Mouse (Mus musculus) ovary, adult 18-20 months (tissue): ENCODE data around the gene Il18r1.

Experiments
- DNase-seq: peaks from one replicate; pipeline ENCODE4 v3.0.0; 2022; ENCODE audit warnings: low spot score, mixed read lengths

Il18r1 gene

DNA sequence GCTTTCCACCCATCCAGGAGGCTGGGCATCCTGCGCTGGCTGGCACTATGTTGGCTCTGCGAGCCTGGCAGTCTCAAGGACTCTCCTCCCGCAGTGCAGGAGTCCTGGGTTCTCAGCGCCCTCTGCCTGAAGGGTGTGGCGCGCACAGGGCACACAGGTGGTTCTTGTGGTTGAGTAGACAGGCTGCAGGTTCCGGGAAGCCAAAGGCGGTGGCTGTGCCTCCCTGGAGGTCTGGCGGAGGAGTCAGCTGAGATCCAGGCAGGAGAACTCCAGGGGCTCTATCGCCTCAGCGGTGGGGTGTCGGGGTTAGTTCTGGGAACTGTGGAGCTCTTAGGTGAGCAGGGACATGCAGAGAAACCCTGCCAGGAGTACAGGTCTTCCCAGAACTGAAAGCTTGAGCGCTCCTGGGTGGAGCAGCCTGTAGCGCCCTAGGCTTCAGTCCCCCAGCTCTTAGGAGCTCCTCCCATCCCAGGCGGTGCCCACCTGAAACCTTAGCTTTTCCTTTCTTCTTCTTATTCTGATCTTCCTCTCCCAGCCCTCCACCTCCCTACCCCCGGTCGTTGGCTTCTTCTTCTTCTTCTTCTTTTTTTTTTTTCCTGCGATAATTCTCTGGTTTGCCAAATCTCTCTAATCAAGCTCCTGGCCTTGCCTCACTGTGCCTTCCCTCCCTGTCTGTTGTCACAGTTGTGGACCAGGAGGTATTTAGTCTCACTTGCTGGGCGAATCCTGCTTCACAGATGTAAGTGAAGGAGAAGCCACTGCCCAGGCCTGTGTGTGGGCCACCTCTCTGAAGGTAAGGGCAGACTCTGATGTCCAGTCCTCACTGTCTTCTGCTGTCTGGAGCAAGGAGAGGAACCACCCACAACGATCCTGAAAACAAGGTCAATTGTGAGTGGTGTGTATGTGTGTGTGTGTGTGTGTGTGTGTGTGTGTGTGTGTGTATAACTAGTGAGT, at the start of gene Il18r1:
Gene Il18r1 (plus strand): TSS at position 76 of the 954 bp plus-strand sequence.
- DNase-seq: peak; percentile 17

DNA sequence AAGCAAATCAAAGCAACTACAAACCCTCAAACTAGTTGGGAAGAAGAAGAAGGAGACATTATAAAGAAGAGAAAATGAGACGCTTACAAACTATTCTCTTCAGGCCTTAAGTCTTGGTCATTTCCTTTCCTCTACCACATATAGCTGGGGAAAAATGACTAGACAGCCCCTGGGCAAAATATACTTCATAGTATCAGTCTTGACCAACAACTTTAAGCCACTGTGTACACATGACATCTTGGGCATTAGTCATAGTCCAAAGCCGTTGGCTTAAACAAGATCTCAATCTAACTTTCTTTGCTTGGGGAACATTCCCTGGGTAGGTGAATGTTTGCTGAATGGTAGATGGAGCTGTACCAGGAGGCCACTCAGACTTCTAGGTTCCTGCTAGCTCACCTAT, 48.3 kb upstream of the Il18r1 start:
- no peak for DNase-seq

DNA sequence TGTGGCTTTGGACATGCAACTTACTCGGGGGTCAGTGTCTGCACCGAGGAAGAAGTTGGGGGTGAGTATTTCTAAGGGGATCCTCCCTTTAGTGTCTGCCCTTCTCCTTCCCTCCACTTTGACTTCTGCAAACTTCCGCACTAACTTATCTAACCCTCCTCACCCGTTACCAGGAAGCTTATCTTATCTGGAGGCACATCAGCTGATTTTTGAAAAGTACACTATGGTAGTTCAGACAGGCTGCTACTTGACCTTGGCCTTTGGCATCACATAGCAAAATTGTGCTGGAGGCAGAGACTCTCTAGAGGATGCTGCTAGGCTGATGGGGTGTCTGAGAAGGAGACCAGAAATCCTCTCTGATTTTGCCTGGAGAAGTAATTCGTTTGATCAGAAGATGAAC, 46.8 kb upstream of the Il18r1 start:
- DNase-seq: no peak

DNA sequence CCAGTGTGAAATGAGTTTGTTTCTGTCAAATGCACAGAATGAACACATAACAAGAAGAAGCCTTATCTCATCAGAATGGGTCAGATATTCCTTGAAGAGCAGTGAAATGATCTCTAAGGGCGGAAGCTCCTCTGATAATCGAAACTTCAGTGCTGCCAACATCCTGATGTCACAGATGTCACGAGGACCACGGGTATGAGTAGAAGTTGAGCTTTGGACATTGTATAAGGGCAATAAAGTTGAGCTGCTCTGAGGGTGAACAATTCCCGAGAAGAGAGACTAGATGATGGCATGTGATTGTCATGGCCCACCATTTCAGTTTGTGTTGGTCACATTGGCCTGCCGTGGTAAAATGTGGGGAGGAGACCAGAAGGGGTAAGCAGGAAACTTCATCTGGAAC, 41.5 kb upstream of the Il18r1 start:
- DNase-seq: no peak

DNA sequence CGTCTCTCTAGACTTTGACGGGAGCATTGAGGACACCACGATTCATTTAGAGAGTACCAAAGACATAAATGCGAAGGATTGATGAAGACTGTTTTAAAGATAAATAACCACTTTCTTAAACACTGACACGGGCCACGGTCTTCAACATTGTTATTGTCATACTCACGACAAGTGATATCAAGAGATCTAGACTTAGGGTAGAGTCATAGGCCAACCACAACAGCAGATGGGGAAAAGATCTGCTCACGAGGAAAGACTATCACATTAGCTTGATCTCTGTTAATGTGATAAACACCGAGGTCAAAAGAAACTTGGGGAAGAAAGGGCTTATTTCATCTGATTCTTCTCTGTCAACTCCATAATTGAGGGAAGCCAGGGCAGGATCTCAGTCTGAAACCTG, 38.1 kb upstream of the Il18r1 start:
- no peak for DNase-seq

DNA sequence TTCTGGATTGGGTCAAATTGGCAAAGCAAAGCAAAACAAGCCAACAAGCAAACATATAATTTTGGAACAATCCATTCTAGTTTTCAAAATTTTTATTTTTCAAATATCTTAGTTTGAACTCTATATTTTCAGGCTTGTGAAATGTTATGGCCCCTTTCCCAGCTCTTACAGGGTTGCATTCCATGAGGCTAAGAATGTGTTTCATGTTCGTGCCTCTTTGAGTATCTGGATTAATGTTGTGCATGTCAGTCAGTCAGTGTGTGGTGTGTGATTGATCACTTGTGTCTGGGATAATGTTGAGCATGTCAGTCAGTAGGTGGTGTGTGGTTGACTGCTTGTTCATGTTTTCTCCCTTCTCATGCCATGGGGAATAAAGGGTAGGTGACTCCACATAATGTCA, 37.5 kb upstream of the Il18r1 start:
- no peak for DNase-seq

DNA sequence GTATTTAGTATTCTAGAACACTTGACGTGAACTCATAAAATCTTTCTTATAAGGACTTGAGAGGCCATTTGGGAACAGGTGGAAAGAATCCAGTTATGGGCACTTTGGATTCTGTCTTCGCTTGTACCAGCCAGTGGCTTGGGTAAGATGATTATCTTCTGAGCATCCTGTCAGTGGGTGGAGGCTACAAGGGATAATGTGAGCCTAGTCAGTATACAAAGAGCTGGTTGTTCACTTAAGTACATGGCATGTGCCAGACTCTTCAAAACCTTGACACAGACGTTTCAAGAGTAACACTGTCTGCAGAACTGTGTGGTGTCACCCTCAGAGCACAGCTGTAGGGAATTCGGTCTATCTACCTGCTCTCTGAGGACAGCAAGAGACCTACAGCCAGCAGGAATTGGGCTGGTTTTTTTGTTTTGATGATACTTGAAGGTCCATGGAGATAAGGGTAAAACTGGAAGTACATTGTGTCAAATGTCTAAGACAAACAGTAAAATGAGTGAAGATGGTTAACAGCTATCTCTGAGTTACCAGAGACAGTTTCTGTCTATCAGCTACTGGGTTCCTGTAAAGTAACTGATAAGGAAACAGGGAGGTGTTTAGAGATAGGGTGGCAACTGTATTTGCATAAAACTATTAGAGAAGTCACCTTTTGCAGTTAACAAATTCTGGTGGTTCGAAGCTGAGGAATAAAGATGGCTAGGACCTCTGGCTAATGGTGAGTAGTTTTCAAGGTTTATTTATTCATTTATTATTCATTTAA, 36.3 kb upstream of the Il18r1 start, which contains the start of gene Il1rl1:
Gene Il1rl1 (plus strand): TSS at position 661 of the 766 bp plus-strand sequence.
- DNase-seq: no peak

DNA sequence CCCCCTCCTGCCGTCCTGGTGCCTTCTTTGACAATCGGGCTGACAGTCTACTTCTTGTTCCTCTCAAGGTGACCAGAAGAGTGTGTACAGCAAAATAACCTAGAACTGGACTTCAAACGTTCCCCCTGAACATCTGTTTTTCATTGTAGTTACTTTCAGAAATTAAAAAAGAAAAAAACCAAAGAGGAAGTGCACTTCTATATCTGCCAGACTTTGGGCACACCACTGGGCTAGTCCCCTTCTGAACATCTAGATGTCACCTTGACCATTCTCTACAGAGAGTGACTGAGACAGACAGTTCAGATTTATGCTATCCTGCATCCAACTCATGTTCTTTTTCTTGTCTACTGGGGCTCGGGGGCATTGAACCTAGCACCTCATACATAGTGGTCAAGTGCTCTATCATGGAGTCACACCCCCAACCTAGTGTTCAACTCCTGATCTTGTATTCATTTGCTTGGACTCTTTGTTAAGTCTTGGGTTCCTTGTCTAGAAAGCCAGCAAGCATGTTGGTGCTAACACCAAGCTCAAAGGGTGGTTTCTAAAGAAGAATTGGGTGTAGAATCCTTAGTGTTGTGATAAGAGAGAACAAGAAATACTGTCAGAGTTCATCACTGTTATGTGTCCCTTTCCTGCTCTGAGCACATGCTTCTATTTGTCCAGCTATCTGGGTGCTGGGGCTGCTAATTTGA, 35.1 kb upstream of the Il18r1 start:
- no peak for DNase-seq

DNA sequence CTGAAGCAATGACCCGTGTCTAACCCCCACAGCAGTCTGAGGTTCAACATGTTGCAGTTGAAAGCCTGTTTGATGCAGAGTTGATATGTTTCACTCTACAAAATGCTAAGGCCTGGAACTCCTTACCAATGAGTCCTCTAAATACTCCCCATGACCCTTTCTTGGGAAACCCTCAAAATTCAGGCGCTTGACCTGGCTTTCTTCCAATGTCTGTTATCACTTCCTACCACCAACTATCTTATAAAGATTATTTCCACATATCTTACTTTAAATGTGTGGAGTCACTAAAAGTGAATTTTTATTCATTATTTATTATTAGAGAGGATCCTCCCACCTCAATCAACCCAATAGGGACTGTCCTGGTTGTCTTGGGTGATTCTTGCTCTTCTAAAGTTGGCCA, 33.2 kb upstream of the Il18r1 start:
- DNase-seq: no peak

DNA sequence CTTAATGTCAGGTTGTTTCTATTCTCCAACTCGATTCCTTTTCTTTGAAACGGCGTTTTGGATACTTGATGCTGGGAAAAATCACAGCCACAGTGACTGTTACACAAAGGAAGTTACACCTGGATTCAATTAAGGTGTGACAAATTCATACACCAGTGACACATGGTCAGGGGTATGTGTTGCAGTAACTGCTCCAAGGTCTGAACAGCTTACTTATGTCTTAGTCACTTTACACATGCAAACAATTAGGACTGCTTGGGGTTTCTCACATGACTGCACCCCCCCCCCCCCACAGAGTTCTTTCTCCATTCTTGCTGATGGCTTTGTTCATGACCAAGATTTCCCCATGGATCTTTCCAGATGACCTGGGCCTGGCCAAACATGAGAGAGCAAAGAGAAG, 29.4 kb upstream of the Il18r1 start:
- DNase-seq: no peak

DNA sequence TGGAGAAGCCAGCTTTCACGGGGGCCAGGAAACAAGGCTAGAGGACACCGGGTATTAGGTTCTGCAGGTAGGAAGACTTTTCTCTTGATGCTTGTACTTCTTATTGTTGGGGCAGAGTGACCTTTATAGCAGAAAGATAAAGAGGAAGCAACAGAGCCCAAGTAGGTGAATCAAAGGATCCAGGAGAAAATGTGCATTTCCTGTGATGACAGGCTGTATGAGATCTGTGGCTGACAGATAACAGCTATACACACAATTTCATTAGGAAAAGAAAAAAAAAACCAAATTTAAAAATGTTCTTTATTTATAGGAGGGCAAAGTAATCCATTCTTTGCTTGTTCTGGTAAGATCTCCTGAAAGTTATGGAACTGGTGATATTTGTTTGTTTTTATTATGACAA, 28.0 kb upstream of the Il18r1 start:
- no peak for DNase-seq

DNA sequence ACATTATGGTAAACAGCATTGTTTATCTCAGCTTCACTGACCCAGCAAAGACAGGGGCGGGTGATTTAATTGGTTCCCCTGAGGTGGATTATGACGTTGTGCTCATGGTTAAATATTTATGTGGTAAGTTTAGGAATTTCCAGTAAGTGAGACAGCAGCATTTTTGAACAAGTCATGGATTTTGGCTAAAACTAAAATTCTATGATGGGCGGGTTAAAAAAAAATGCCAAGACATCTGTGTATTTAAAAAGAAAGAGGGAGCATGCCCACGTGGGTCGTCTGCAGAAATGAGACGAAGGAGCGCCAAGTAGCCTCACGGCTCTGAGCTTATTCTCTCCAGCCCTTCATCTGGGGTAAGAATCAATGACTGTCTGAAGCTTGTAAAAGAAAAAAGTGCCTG, 25.8 kb upstream of the Il18r1 start:
- no peak for DNase-seq

DNA sequence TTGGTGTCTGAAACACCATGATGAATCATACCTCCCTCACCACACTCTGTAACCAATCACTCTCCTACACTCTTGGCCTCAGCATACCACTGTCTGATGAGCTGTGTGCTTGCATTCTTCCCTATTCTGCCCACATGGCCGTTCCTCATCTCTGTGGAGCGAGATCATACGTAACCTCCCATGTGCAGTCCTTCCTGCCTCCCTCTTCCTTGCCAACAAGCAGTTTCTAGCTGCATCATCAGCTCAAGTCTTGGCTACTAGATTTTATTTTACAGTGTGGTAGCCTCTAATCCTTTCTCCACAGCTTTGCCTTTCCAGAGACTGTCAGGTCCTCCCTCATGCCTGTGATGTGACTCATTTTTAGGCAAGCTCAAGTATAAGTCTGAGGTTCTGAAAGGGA, 20.6 kb upstream of the Il18r1 start:
- DNase-seq: no peak

DNA sequence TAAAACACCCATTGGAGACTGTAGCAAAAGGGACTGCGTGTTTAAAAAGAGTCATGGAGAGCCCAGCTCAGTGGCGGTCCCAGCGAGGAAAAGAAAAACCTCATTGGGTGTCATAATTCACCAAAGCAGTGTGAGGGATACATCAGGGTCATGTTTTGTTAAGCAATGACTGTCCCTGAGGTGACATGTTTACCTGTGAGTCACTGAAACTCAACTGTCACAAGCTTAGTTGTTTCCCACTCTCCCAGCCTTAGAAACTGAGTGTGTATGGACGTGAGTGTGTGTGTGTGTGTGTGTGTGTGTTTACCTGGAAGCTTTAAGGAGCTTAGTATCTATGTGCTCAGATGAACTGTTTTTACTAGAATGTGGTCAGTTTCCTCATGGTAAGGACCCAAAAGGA, 2.0 kb downstream of the Il18r1 start:
- no peak for DNase-seq

DNA sequence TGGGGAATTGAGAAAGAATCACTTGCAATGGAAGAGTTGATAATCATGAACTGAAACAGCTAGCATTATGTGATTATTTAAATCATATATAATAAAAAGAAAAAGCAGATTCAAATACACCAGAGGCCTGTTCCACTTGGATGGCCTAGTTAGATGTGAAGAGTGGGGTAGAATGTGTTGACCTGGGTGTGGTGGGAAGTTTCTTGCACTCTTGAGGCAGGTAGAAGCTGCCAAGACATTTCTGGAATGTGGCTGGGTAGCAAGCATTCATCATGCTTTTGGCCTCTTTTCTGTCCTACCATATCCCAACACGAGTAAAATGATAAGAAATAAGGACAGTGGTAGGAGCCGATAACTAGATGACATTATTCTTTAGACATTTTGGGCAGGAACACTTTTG, 3.5 kb downstream of the Il18r1 start:
- DNase-seq: no peak

DNA sequence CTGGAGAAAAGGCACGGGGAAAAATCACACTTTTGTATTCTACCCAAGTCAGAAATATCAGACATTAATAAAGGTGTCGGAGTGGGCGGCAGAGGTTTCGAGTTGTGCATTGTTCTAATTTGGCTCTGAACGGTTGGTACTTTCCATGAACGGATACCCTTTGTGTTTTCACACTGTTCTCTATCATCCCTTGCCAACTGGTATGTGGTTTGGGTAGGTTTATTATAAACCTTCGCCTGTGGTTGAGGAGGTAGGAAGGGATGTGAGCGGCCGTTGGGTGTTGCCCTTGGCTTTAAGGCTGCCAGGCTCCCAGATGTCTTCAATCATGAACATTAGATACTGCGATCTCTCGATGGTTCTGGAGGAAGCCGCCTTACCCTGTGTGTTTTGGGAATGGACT, 4.5 kb downstream of the Il18r1 start:
- DNase-seq: no peak

DNA sequence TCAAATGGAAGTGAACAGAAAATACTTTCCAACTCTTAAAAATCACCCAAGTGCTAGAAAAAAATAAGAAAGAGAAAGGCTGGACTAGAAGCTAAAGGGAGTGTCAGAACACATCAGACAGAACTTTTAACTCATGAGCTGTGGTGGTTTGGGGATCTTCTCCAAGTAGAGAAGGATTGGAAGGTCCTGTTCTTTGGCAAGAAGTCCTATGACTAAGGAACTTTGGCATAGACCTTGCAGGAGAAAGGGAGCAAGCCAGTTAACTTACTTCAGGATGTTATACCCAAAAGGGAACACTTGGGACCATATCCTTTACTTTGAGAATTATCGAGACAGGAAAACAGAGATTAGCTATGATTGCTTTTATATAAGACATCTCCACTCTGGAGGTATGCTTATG, 7.0 kb downstream of the Il18r1 start:
- no peak for DNase-seq

DNA sequence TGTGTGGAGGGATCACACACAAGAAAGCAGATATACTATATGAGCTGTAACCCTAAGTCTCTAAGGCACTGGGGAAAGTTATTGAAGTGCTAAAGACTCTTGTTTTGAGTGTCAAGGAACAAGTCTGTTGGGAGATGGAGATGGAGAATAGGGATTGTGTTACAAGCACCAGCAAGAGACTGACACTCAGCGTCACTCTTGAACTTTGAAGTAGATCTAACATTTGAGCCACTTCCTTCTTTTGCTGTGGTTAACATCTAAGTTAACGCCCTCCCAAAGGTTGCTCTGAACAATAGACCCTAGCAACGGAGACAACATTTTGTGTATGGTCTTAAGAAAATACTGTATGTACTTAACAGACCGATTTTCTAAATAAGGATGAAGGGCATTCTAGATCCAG, 8.3 kb downstream of the Il18r1 start:
- no peak for DNase-seq

DNA sequence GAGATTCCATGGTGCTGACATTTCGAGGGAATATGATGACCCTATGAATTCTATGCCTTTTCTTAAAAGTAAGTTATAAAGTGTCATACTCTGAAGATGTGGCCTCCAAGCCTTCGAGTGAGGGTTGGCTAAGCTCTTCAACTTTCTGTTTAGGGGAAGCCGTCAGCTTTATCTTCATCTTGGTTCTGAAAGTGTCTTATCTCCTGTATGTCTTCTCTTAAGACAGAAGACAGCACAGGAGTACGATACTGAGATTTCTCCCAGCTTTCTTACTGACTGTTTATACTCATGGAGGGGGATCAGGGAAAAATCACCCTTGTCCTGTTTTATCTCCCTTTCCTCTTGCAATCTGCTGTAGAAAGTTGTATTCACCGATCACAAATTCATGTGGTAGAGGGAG, 9.0 kb downstream of the Il18r1 start:
- DNase-seq: no peak

DNA sequence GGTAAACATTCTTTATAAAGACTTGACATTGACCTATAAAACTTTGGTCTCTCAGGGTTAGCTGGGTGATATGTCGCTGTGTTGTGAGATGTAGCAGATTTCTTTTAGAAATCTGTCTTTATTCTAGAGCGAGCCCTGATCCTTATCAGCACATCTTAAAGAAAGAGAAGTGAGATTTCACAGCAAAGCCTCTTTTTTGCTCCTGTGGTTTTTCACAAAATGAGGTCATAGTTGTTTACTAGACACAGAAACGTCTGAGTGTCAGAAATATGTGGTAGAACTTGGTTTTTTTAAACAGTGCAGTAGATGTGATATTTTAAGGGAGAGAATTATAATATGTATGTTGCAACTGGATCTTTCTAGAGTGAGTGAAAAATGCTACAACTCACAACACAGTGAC, 10.3 kb downstream of the Il18r1 start:
- no peak for DNase-seq

DNA sequence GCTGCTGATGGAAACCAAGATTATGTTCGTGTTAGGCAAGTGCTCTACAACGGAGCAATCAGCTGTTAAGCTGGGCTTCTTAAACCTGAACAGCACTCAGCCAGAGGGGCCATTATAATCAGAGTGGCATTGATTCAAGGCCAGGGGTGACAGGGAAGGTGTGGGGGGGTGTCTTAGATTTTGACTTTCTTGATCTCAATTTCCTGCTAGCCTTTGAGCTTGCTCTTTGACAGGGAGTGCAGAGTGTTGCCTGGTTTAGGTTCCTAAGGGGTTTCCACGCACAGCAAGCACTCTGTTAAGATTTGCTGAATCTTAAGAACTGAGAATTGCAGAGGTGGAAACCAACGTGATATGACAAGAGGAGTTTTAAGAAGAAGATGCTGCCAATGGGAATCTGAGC, 11.4 kb downstream of the Il18r1 start:
- DNase-seq: no peak

DNA sequence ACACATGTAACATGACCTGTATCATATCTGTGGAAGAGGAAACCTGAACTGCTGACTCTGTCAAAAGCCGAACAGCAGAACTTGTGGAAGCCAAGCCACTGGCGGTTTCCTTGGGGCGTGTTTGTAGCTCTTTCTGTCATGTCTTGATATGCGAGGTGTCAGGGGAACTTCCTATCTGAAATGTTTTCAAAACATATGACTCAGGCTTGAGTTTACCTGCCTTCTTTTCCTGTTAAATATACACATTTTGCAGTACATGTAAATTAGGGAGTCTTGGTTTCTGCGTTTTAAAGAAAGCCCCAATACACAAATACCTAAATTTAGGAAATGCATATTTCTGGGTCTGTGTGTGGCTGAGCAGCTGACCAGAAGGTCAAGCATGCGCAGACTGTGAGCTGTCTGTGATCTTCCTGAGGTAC, 14.2 kb downstream of the Il18r1 start:
- DNase-seq: no peak

DNA sequence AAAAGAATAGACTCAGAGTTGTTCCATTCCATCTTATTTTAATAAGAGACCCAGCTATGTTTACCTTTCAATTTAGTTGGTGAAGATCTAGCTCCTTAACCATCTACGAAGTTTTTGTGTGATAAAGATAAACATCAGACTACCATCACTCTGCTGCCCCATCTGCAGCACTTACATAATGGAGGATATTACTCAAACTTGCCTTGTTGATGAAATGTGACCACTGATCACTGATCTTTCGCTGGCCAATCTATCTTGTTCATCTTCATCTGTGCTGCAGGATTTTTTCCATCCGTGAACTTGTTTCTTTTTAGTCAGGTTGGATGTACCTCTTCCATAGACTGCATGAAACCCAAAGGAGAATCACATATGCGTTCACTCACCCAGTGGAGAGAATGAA, 29.2 kb downstream of the Il18r1 start:
- DNase-seq: no peak
